Mouse (Mus musculus): ENCODE results near the gene H13. TPM values are rescaled to one million over a fixed set of nuclear protein-coding genes. Genes with fewer than 3 reads are reported as not detected.

The H13 gene
- total RNA-seq, 2 experiments from 2014 or later = 11.6 to 24.7 TPM

DNA sequence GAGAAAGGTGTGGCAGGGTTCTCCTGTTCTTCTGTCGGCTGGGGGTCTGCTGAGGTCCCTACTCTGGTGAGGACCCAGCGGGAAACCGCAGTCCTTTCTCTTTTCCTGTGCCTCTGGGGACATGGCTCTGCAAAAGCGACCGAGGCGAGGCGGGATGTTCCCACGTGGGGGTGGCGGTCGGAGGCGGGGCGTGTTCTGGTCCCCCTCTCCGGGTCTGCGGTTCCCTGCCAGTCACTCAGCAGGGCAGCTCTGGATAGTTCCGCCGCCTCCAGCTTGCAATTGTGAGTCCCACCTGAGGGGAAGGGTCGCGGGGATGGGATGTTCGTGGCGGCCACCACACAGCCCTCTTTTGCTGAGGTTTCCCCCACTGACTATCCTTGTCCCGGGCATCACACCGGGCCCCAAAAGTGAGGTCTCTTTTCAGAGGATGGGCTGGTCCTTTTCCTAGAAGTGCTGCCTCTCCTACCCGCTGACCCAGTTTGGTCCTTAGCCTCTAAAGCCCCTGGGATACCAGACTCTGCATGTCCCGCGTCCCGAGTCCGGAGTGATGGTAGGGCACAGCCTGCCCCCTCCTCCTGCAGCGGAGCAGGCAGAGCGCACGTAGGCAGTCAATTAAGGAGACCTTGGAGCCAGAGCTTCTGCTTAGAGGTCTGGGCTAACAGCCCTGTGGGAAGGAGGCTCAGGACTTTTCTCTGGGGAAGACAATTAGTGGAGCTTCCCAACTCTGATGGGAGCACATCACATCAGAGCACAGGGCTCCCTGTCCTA is 84.9 kb downstream of the H13 start, which contains the start of gene Cox4i2:
TSS of gene Cox4i2 (plus strand) at position 230 of the 768 bp plus-strand sequence.
- ATAC-seq (replicated peaks; ENCODE audit: low FRiP score, poor library complexity, severe bottlenecking) = no peak

GRCm38 (mm10) chr2:152756474-152757393 is 87.5 kb downstream of the H13 start:
- ATAC-seq (replicated peaks; ENCODE audit: low FRiP score, poor library complexity, severe bottlenecking) = no peak

DNA sequence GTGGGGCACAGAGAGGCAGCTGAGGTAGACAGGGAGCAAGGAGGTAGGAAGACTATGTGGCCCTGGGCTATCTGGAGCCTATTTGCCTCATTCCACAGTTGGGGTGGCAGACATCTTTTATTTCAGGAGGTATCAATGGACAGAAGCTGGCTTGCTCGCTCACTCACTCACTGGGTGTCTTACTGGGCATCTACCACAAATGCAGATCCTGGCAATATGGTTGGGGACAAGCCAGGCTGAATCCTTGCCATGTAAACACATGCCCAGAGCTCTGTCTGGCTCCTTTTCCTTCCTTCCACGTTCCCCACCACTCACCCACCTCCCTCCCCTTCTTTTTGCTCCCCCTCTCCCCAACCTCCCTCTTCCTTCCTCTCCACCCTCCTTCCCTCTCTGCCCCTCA is 88.2 kb downstream of the H13 start:
- no peak for ATAC-seq (replicated peaks; ENCODE audit: low FRiP score, poor library complexity, severe bottlenecking)

Other genes with a start within 250 kb of the H13 start
- gene Defb23, start 204.8 kb upstream of the H13 start, total RNA-seq (2015; ENCODE audit: low replicate concordance) = not detected in 2 replicates
- not detected in 2 replicates for gene Defb23, start 204.8 kb upstream of the H13 start, total RNA-seq (2017; ENCODE audit: low replicate concordance)
- not detected in 2 replicates for gene Defb20, start 192.4 kb upstream of the H13 start, total RNA-seq (2015; ENCODE audit: low replicate concordance)
- not detected in 2 replicates for gene Defb20, start 192.4 kb upstream of the H13 start, total RNA-seq (2017; ENCODE audit: low replicate concordance)
- not detected in 2 replicates for gene Defb22, start 179.3 kb upstream of the H13 start, total RNA-seq (2015; ENCODE audit: low replicate concordance)
- gene Defb22, start 179.3 kb upstream of the H13 start, total RNA-seq (2017; ENCODE audit: low replicate concordance) = not detected in 2 replicates
- not detected in 2 replicates for gene Defb26, start 157.8 kb upstream of the H13 start, total RNA-seq (2015; ENCODE audit: low replicate concordance)
- not detected in 2 replicates for gene Defb26, start 157.8 kb upstream of the H13 start, total RNA-seq (2017; ENCODE audit: low replicate concordance)
- not detected in 2 replicates for gene Defb28, start 151.2 kb upstream of the H13 start, total RNA-seq (2015; ENCODE audit: low replicate concordance)
- not detected in 2 replicates for gene Defb28, start 151.2 kb upstream of the H13 start, total RNA-seq (2017; ENCODE audit: low replicate concordance)
- gene Defb29, start 129.4 kb upstream of the H13 start, total RNA-seq (2015; ENCODE audit: low replicate concordance) = not detected in 2 replicates
- gene Defb29, start 129.4 kb upstream of the H13 start, total RNA-seq (2017; ENCODE audit: low replicate concordance) = not detected in 2 replicates
- not detected in 2 replicates for gene Gm17416, start 100.1 kb upstream of the H13 start, total RNA-seq (2015; ENCODE audit: low replicate concordance)
- not detected in 2 replicates for gene Gm17416, start 100.1 kb upstream of the H13 start, total RNA-seq (2017; ENCODE audit: low replicate concordance)
- gene Defb21, start 96.7 kb upstream of the H13 start, total RNA-seq (2015; ENCODE audit: low replicate concordance) = not detected in 2 replicates
- not detected in 2 replicates for gene Defb21, start 96.7 kb upstream of the H13 start, total RNA-seq (2017; ENCODE audit: low replicate concordance)
- not detected in 2 replicates for gene Defb19, start 89.1 kb upstream of the H13 start, total RNA-seq (2015; ENCODE audit: low replicate concordance)
- gene Defb19, start 89.1 kb upstream of the H13 start, total RNA-seq (2017; ENCODE audit: low replicate concordance) = not detected in 2 replicates
- gene Defb45, start 70.1 kb upstream of the H13 start, total RNA-seq (2015; ENCODE audit: low replicate concordance) = not detected in 2 replicates
- not detected in 2 replicates for gene Defb45, start 70.1 kb upstream of the H13 start, total RNA-seq (2017; ENCODE audit: low replicate concordance)
- gene Defb36, start 65.1 kb upstream of the H13 start, total RNA-seq (2015; ENCODE audit: low replicate concordance) = not detected in 2 replicates
- gene Defb36, start 65.1 kb upstream of the H13 start, total RNA-seq (2017; ENCODE audit: low replicate concordance) = not detected in 2 replicates
- gene Defb25, start 46.4 kb upstream of the H13 start, total RNA-seq (2015; ENCODE audit: low replicate concordance) = not detected in 2 replicates
- gene Defb25, start 46.4 kb upstream of the H13 start, total RNA-seq (2017; ENCODE audit: low replicate concordance) = not detected in 2 replicates
- 2.9 TPM in 1 of 2 replicates, not detected in the other for gene Rem1, start 42.5 kb upstream of the H13 start, total RNA-seq (2015; ENCODE audit: low replicate concordance)
- not detected in 2 replicates for gene Rem1, start 42.5 kb upstream of the H13 start, total RNA-seq (2017; ENCODE audit: low replicate concordance)
- not detected in 2 replicates for gene Mcts2, start 17.6 kb downstream of the H13 start, total RNA-seq (2015; ENCODE audit: low replicate concordance)
- 1.7 TPM in 1 of 2 replicates, not detected in the other for gene Mcts2, start 17.6 kb downstream of the H13 start, total RNA-seq (2017; ENCODE audit: low replicate concordance)
- 1.3 and 17.3 TPM in 2 replicates for gene Id1, start 66.8 kb downstream of the H13 start, total RNA-seq (2015; ENCODE audit: low replicate concordance)
- 1.6 and 2.6 TPM in 2 replicates for gene Id1, start 66.8 kb downstream of the H13 start, total RNA-seq (2017; ENCODE audit: low replicate concordance)
- 1.8 TPM in 1 of 2 replicates, not detected in the other for gene Cox4i2, start 84.7 kb downstream of the H13 start, total RNA-seq (2015; ENCODE audit: low replicate concordance)
- gene Cox4i2, start 84.7 kb downstream of the H13 start, total RNA-seq (2017; ENCODE audit: low replicate concordance) = not detected in 2 replicates
- gene Bcl2l1, start 162.3 kb downstream of the H13 start, total RNA-seq (2015; ENCODE audit: low replicate concordance) = 80.9 and 99.1 TPM in 2 replicates
- gene Bcl2l1, start 162.3 kb downstream of the H13 start, total RNA-seq (2017; ENCODE audit: low replicate concordance) = 76.9 and 94.9 TPM in 2 replicates
- 326 and 338 TPM in 2 replicates for gene Tpx2, start 178.5 kb downstream of the H13 start, total RNA-seq (2015; ENCODE audit: low replicate concordance)
- gene Tpx2, start 178.5 kb downstream of the H13 start, total RNA-seq (2017; ENCODE audit: low replicate concordance) = 393 and 412 TPM in 2 replicates
- not detected in 2 replicates for gene Mylk2, start 241.9 kb downstream of the H13 start, total RNA-seq (2015; ENCODE audit: low replicate concordance)
- not detected in 2 replicates for gene Mylk2, start 241.9 kb downstream of the H13 start, total RNA-seq (2017; ENCODE audit: low replicate concordance)